Mouse (Mus musculus) urinary bladder, postnatal 4 days (tissue): ENCODE data around the gene Scarf1.

Experiments used
- DNase-seq, 2 experiments: peaks; one replicate each; pipeline ENCODE4 v3.0.0; 2021 to 2022; ENCODE audit warnings: low spot score in 2 of 2

Gene Scarf1

GRCm38 (mm10) chr11:75513336-75513735, at the start of gene Scarf1:
TSS of gene Scarf1 (plus strand) at chr11:75513540.
- DNase-seq = no peak

DNA sequence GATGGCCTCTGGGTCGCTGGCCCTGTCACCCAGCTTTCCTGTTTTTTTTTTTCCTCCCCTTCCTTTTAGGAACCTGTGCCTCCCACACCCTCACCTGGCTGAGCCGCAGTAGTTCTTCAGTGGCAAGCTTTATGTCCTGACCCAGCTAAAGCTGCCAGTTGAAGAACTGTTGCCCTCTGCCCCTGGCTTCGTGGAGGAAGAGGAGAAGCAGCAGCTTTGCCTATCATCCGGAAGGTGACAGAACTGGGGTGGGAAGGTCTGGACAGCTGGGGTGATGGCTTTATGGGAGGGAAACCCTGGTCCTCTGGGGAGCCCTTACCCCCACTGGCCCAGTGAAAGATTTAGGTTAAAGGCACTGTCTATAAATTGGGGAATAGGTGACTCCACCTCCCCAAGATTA, 49.7 kb upstream of the Scarf1 start:
- DNase-seq = no peak

- DNase-seq = no peak
Measured at GRCm38 (mm10) chr11:75464417-75464816, 48.9 kb upstream of the Scarf1 start.

GRCm38 (mm10) chr11:75465051-75465450, 48.3 kb upstream of the Scarf1 start:
- no peak for DNase-seq

- DNase-seq = no peak
Measured at GRCm38 (mm10) chr11:75466731-75467505, 46.4 kb upstream of the Scarf1 start.

DNA sequence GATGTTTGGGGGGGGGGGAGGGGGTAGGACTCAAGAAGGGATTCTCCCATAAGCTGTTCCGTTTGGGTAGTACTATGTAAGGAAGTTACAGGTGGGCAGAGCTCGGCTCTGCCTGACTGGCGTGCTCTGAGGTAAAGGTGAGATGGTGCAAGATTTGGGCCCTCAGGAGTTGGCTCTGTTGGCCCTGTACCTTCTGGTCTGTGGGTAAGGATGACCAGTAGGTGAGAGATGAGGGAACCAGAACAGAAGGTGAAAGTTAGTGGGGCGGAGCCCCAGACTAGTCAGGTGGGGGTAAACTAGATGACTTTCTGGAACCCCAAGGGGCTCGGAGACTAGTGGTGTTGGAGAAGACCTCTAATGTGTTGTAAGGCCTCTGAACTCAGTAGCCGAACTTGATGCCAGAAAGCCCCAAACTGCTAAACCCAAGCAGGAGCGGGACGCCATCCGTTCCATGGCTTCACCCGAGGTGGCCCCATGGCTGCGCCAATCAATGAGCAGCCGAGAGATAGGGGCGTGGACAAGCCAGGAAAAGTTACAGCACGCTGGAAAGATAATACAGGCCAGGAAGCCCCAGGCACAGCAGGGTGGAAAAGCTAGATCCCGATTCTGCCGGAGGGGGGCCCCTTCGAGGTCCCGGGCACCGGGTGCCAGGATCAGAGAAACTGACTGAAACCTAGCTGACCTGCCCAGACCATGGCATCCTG, 45.7 kb upstream of the Scarf1 start:
- peak; percentile 67 to 69 for DNase-seq

- no peak for DNase-seq
Measured at GRCm38 (mm10) chr11:75468410-75468809, 44.9 kb upstream of the Scarf1 start.

GRCm38 (mm10) chr11:75469261-75469660, 44.1 kb upstream of the Scarf1 start:
- no peak for DNase-seq

GRCm38 (mm10) chr11:75470675-75471074, 42.7 kb upstream of the Scarf1 start:
- no peak for DNase-seq

DNA sequence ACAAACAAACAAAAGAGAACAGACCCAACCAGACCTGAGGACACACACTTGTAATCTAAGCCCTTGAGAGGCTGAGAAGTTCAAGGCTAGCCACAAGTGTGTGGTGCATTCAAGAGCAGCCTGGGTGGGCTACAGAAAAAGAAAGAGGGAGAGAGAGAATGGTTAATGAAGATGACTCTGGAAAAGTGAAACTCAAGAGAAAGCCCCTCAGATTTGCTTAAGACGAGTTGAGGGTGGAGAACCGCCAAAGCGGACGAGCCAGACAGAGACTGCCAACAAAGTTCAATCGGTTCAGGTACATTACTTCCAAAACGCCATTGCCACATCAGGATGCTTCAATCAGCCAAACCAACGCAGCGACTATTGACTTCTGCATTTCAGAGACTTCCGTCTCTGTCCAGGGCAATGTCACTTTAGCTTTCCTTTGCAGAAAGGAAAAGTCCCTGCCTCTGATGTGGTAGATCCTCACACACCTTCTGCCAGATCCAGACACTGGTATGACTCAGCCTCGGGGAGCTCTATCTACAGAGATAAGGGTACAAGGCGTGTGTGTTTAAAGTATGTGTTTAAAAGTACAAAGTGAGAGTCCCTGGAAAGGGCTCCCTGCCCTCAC, 40.8 kb upstream of the Scarf1 start:
- DNase-seq = no peak

DNA sequence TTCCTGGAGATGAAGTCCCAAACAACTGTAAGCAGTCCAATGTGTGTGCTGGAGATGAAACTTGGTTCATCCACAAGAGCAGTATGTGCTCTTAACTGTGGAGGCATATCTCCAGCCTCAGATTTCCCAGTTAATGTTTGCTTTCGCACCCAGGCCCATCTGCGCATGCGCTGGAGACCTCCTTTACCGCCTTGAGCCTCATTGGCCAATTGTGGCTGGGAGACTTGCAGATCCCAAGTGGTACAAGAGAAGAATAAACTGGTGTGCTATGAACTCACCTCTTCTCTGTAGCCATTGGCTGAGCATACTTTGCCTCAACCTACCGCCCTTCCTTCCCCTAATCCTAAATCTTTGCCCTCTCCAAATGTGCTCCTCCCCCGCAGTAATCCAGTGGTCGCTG, 40.0 kb upstream of the Scarf1 start:
- DNase-seq = no peak

- no peak for DNase-seq
Measured at GRCm38 (mm10) chr11:75486192-75486591, 27.1 kb upstream of the Scarf1 start.

- peak; percentile 95 to 96 for DNase-seq
Measured at GRCm38 (mm10) chr11:75486601-75487285, 26.6 kb upstream of the Scarf1 start, which contains the start of gene Prpf8. TSS of gene Prpf8 (plus strand) at chr11:75486816.

- no peak for DNase-seq
Measured at GRCm38 (mm10) chr11:75487496-75487895, 25.8 kb upstream of the Scarf1 start.

- no peak for DNase-seq
Measured at GRCm38 (mm10) chr11:75494296-75495049, 18.9 kb upstream of the Scarf1 start.

GRCm38 (mm10) chr11:75498126-75498525, 15.2 kb upstream of the Scarf1 start:
- no peak for DNase-seq

DNA sequence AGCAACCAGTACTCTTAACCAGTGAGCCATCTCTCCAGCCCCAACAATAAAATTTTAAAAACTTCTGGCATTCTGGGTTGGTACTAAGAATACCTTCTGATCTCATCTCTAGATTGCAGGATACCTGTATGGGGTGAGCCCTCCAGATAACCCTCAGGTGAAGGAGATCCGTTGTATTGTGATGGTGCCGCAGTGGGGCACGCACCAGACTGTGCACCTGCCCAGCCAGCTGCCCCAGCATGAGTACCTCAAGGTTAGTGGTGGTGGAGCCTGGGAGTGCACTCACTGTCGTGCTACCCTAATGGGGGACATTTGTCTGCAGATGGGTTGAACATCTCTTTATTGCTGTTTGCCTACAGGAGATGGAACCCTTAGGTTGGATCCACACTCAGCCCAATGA, 5.2 kb upstream of the Scarf1 start:
- DNase-seq = no peak

- DNase-seq = no peak
Measured at GRCm38 (mm10) chr11:75508904-75509303, 4.4 kb upstream of the Scarf1 start.

GRCm38 (mm10) chr11:75509741-75510626, 3.4 kb upstream of the Scarf1 start, which contains the start of gene Rilp:
TSS of gene Rilp (plus strand) at chr11:75510094.
- DNase-seq = peak; percentile 41 to 70

GRCm38 (mm10) chr11:75510627-75510993, 2.7 kb upstream of the Scarf1 start:
- DNase-seq = peak; percentile 93 to 96
